22 mouse cellular contexts compared by ENCODE assay signal in genomic region chr9:71693771-71694170, GRCm38 (mm10).
DNase-seq lines count a peak whose midpoint lies in the region; ATAC-seq and TF ChIP-seq lines count a peak whose summit lies in the region.
"Had no signal": no experiment of that assay in that cellular context is flagged by ENCODE, and none has a peak within 500 bp of the region (broad histone marks: within the 10 kb centered on the region; RNA-seq: fewer than 3 reads in every experiment).

No protein-coding gene starts in this region.

- ATAC-seq in heart, postnatal 0 days (ENCODE audit: insufficient read depth, low read depth) = no peak
- ATAC-seq in liver, postnatal 0 days = no peak
- ATAC-seq: forebrain, postnatal 0 days; intestine, embryonic 15.5 days; midbrain, embryonic 13.5 days had no signal

- TF ChIP-seq POLR2A in embryonic fibroblast, embryonic 13.5 days (IDR thresholded peaks at IDR 0.05; ENCODE audit: low read depth, low read length) = no peak

- no peaks in the 10 kb centered on the region for H3K27me3 ChIP-seq in heart, embryonic 10.5 days (ENCODE audit: insufficient read depth, poor library complexity, severe bottlenecking)
- H3K27me3 ChIP-seq in heart, postnatal 0 days (ENCODE audit: control insufficient read depth, insufficient read depth, low read length) = no peaks in the 10 kb centered on the region
- no peaks in the 10 kb centered on the region for H3K27me3 ChIP-seq in liver, postnatal 0 days (ENCODE audit: insufficient read depth, low read length)
- H3K27me3 ChIP-seq: embryonic facial prominence, embryonic 15.5 days; intestine, embryonic 15.5 days; limb, embryonic 13.5 days; midbrain, embryonic 13.5 days; neural tube, embryonic 13.5 days had no signal

- H3K36me3 ChIP-seq in heart, embryonic 10.5 days = peaks cover 13% of the 10 kb centered on the region
- H3K36me3 ChIP-seq in heart, postnatal 0 days (replicated peaks; ENCODE audit: control insufficient read depth, insufficient read depth, low read length) = no peaks in the 10 kb centered on the region
- no peaks in the 10 kb centered on the region for H3K36me3 ChIP-seq in liver, postnatal 0 days (replicated peaks; ENCODE audit: insufficient read depth, low read length)
- H3K36me3 ChIP-seq: embryonic facial prominence, embryonic 15.5 days; forebrain, embryonic 10.5 days; intestine, embryonic 15.5 days; limb, embryonic 13.5 days; midbrain, embryonic 13.5 days; neural tube, embryonic 13.5 days had no signal

- no peak for TF ChIP-seq CTCF in heart, postnatal 0 days (IDR thresholded peaks at IDR 0.05; ENCODE audit: low read depth)
- TF ChIP-seq CTCF in liver, postnatal 0 days (IDR thresholded peaks at IDR 0.05; ENCODE audit: low read depth) = no peak
- no peak for TF ChIP-seq CTCF in embryonic fibroblast, embryonic 13.5 days (IDR thresholded peaks at IDR 0.05; ENCODE audit: borderline replicate concordance, insufficient read depth, low read length)

- DNase-seq in heart, embryonic 10.5 days (ENCODE audit: low spot score) = no peak
- no peak for DNase-seq in heart, postnatal 14 days
- no peak for DNase-seq in heart, postnatal 0 days (ENCODE audit: low spot score)
- no peak for DNase-seq in heart, postnatal 36 days
- DNase-seq in liver, postnatal 0 days = no peak
- no peak for DNase-seq in liver
- no peak for DNase-seq in cerebellum, adult 18-20 months
- DNase-seq: adrenal gland, postnatal 14 days; cerebellum, adult 11 months; cerebellum, postnatal 36 days; forebrain, postnatal 0 days; right cerebral cortex, adult 18-20 months; thymus, postnatal 25 days had no signal

- no peak overlapping the region for H3K4me2 ChIP-seq in heart, postnatal 0 days (ENCODE audit: low read depth, low read length)
- no peak overlapping the region for H3K4me2 ChIP-seq in liver, postnatal 0 days (ENCODE audit: low read depth, low read length)
- H3K4me2 ChIP-seq: embryonic facial prominence, embryonic 15.5 days; hindbrain, embryonic 14.5 days; intestine, embryonic 15.5 days; limb, embryonic 13.5 days; midbrain, embryonic 13.5 days; neural tube, embryonic 13.5 days had no signal

- WGBS in heart, embryonic 10.5 days = 41% methylated on average over 4 of the region's 4 CpGs
- WGBS in heart, postnatal 0 days = 45% methylated on average over 4 of the region's 4 CpGs
- WGBS in liver, postnatal 0 days (ENCODE audit: insufficient replicate concordance) = 58% methylated on average over 4 of the region's 4 CpGs

- no peak for TF ChIP-seq EP300 in heart, postnatal 0 days (IDR thresholded peaks at IDR 0.05; ENCODE audit: low read depth)
- TF ChIP-seq EP300 in liver, postnatal 0 days (IDR thresholded peaks at IDR 0.05; ENCODE audit: low read depth) = no peak

- peak overlapping the region; percentile 59; the same call in 1 of the 2 replicates for H3K27ac ChIP-seq in heart, embryonic 10.5 days
- H3K27ac ChIP-seq in heart, postnatal 0 days (ENCODE audit: low read depth) = peak overlapping the region; percentile 64
- H3K27ac ChIP-seq in liver, postnatal 0 days (ENCODE audit: low read depth) = peak overlapping the region; percentile 16; the same call in 1 of the 2 replicates
- peak overlapping the region; percentile 92 for H3K27ac ChIP-seq in embryonic fibroblast, embryonic 13.5 days (ENCODE audit: insufficient read depth, low read length)
- H3K27ac ChIP-seq: embryonic facial prominence, embryonic 15.5 days; forebrain, embryonic 10.5 days; hindbrain, embryonic 14.5 days; intestine, embryonic 15.5 days; limb, embryonic 13.5 days; liver, embryonic 14.5 days; midbrain, embryonic 13.5 days; neural tube, embryonic 13.5 days had no signal

- intact Hi-C loops in heart, postnatal 14 days (cut with DNase I) = no loop called here
- intact Hi-C loops in heart, postnatal 36 days (cut with DNase I) = no loop called here

- no peaks in the 10 kb centered on the region for H3K9me3 ChIP-seq in heart, embryonic 10.5 days
- no peaks in the 10 kb centered on the region for H3K9me3 ChIP-seq in heart, postnatal 0 days (replicated peaks; ENCODE audit: control insufficient read depth, low read length)
- H3K9me3 ChIP-seq in liver, postnatal 0 days (ENCODE audit: low read length) = no peaks in the 10 kb centered on the region
- H3K9me3 ChIP-seq: embryonic facial prominence, embryonic 15.5 days; forebrain, embryonic 10.5 days; intestine, embryonic 15.5 days; limb, embryonic 13.5 days; midbrain, embryonic 13.5 days; neural tube, embryonic 13.5 days had no signal

- peaks cover 80% of the 10 kb centered on the region for H3K4me1 ChIP-seq in heart, embryonic 10.5 days
- peaks cover 32% of the 10 kb centered on the region for H3K4me1 ChIP-seq in heart, postnatal 0 days (ENCODE audit: control insufficient read depth, insufficient read depth)
- peaks cover 19% of the 10 kb centered on the region for H3K4me1 ChIP-seq in liver, postnatal 0 days (ENCODE audit: insufficient read depth)
- peaks cover 17% of the 10 kb centered on the region for H3K4me1 ChIP-seq in embryonic fibroblast, embryonic 13.5 days (ENCODE audit: control insufficient read depth, insufficient read depth, low read length)
- H3K4me1 ChIP-seq: midbrain, embryonic 13.5 days had no signal

- H3K4me3 ChIP-seq in heart, embryonic 10.5 days = no peak overlapping the region
- no peak overlapping the region for H3K4me3 ChIP-seq in heart, postnatal 0 days (ENCODE audit: low read depth, low read length)
- no peak overlapping the region for H3K4me3 ChIP-seq in liver, postnatal 0 days (ENCODE audit: low read depth, low read length)
- H3K4me3 ChIP-seq in embryonic fibroblast, embryonic 13.5 days (ENCODE audit: insufficient read depth, low read length) = no peak overlapping the region
- H3K4me3 ChIP-seq: embryonic facial prominence, embryonic 15.5 days; forebrain, embryonic 10.5 days; intestine, embryonic 15.5 days; limb, embryonic 13.5 days; midbrain, embryonic 13.5 days; neural tube, embryonic 13.5 days had no signal

- no peak overlapping the region for H3K9ac ChIP-seq in heart, postnatal 0 days (replicated peaks; ENCODE audit: low read depth, low read length)
- H3K9ac ChIP-seq in liver, postnatal 0 days (replicated peaks) = no peak overlapping the region
- H3K9ac ChIP-seq: embryonic facial prominence, embryonic 15.5 days; forebrain, postnatal 0 days; hindbrain, embryonic 14.5 days; intestine, embryonic 15.5 days; limb, embryonic 13.5 days; liver, embryonic 14.5 days; midbrain, embryonic 13.5 days; neural tube, embryonic 13.5 days had no signal

Comparison
In these comparisons a context has a peak if more than half of its experiments do, and no peak if none do; other contexts are left out.
1. H3K27ac ChIP-seq: peak in every context shown above with its lines; median percentile 92 in embryonic fibroblast, embryonic 13.5 days; 64 in heart, postnatal 0 days; 59 in heart, embryonic 10.5 days; 16 in liver, postnatal 0 days.